Mouse (Mus musculus) lung, postnatal 0 days (tissue): ENCODE results near the gene Capn7.

Experiments
- CTCF ChIP-seq: IDR thresholded peaks from 2 replicates; pipeline ENCODE4 v1.5.1; 2016; ENCODE audit warnings: antibody characterized with exemption, mild to moderate bottlenecking
- EP300 ChIP-seq: IDR thresholded peaks from 2 replicates; pipeline ENCODE4 v1.6.1; 2016; ENCODE audit warnings: antibody characterized with exemption, mild to moderate bottlenecking, control low read depth

- TF ChIP-seq CTCF (no peak), EP300 (no peak)
Observed at GRCm38 (mm10) chr14:31327196-31327595, 9.2 kb upstream of the Capn7 start.
